Mouse (Mus musculus) hindbrain, embryonic 16.5 days (tissue): ENCODE data around the gene Stxbp5l. TPM values are rescaled to one million over a fixed set of nuclear protein-coding genes. Genes with fewer than 3 reads are reported as not detected.
A peak's percentile ranks its signal among the peaks of the same experiment; 100 is the strongest.
"Not testable (repeated sequence)": the region's sequence is repeated elsewhere in the genome, so short reads cannot be mapped to it uniquely, and the experiment has no call there.

ENCODE experiments used
- ATAC-seq: fragments of 200-750 bp; cut with Nextera tagmentation; 2 replicates; pipeline ENCODE4 v1.8.0; 2017; ENCODE audit warnings: moderate TSS enrichment, moderate library complexity
- H3K27ac ChIP-seq: fragments of 300-500 bp; sonication (generic); 2 replicates; pipeline ENCODE4 v1.5.1; 2014; ENCODE audit warnings: low read depth, mild to moderate bottlenecking, control low read depth, low read length, moderate library complexity
- H3K27me3 ChIP-seq: fragments of 300-500 bp; sonication (generic); replicated peaks from 2 replicates; pipeline ENCODE4 v1.6.1; 2014; ENCODE audit warnings: low read length; ENCODE audit not compliant: control insufficient read depth, insufficient read depth
- H3K36me3 ChIP-seq: fragments of 300-500 bp; sonication (generic); 2 replicates; pipeline ENCODE4 v1.6.1; 2014; ENCODE audit warnings: mild to moderate bottlenecking, low read length, moderate library complexity, mixed read lengths; ENCODE audit not compliant: control insufficient read depth, insufficient read depth
- H3K4me1 ChIP-seq: fragments of 300-500 bp; sonication (generic); 2 replicates; pipeline ENCODE4 v1.6.1; 2014; ENCODE audit warnings: low read depth, low read length; ENCODE audit not compliant: control insufficient read depth, insufficient read depth
- H3K4me2 ChIP-seq: fragments of 300-500 bp; sonication (generic); 2 replicates; pipeline ENCODE4 v1.6.1; 2014; ENCODE audit warnings: mild to moderate bottlenecking, low read length, control low read depth, moderate library complexity
- H3K4me3 ChIP-seq: fragments of 300-500 bp; sonication (generic); 2 replicates; pipeline ENCODE4 v1.5.1; 2014; ENCODE audit warnings: mild to moderate bottlenecking, low read length, control low read depth, moderate library complexity
- H3K9ac ChIP-seq: fragments of 300-500 bp; sonication (generic); 2 replicates; pipeline ENCODE4 v1.6.1; 2014; ENCODE audit warnings: low read depth, mild to moderate bottlenecking, control low read depth, low read length, moderate library complexity
- H3K9me3 ChIP-seq: fragments of 300-500 bp; sonication (generic); 2 replicates; pipeline ENCODE4 v1.6.1; 2014; ENCODE audit warnings: mild to moderate bottlenecking, low read length, moderate library complexity; ENCODE audit not compliant: control insufficient read depth
- WGBS: fragments of 180-500 bp; shearing (Covaris S2); extraction: QIAGEN DNeasy Blood & Tissue Kit; methylation state at CpG from one replicate; pipeline ENCODE4 v1.1.7; 2014; 5-methylcytosine and 5-hydroxymethylcytosine counted together
- polyA plus RNA-seq: library from polyadenylated mRNA; unstranded; fragments of >200 nt; fragmentation: Nextera tagmentation; extraction: Ambion mirVana; gene quantifications from 2 replicates; pipeline ENCODE4 v1.2.1, GENCODE M21; 2015

Stxbp5l gene
- polyA plus RNA-seq, 1 experiment from 2014 or later = 19.2 TPM

DNA sequence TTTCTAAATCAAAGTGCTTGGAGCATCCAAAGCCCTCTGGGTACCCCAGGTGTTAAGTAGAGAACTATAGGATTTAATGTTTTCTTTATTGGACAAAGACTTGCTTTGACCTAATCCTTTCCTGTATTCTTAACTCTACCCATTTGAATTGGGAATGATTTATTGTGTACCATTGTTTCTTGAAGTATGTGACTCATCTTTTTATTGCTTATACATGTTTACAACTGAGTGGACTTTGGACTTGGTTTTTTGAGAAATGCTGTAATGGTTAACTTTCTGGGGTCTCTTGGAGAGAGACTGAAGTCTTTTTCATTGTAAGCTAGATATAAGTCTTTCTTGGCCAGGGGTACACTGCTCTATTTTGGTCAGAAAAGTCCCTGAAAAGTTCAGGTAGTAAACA is 190.6 kb downstream of the Stxbp5l start:
- H3K9me3 ChIP-seq = no peaks in the 10 kb centered on the region
- H3K27ac ChIP-seq = no peak overlapping the region
- no peak overlapping the region for H3K4me3 ChIP-seq
- H3K36me3 ChIP-seq = no peaks in the 10 kb centered on the region
- H3K4me2 ChIP-seq = no peak overlapping the region
- ATAC-seq = no peak
- no peaks in the 10 kb centered on the region for H3K27me3 ChIP-seq
- H3K4me1 ChIP-seq = no peaks in the 10 kb centered on the region
- no peak overlapping the region for H3K9ac ChIP-seq

DNA sequence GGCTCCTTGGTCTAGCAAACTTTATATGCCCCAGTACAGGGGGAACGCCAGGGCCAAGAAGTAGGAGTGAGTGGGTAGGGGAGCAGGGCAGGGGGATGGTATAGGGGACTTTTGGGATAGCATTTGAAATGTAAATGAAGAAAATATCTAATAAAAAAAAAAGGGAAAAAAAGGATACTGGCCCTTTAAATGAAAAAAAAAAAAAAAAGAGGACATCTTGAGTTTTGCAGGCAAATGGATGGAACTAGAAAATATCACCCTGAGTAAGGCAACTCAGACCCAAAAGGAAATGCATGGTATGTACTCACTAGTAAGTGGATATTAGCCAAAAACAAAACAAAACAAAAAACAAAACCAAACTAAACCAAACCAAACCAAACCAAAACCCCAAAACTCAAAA is 259.6 kb downstream of the Stxbp5l start:
- not testable (repeated sequence) for H3K4me3 ChIP-seq, H3K27me3 ChIP-seq, ATAC-seq, H3K4me1 ChIP-seq, H3K4me2 ChIP-seq, H3K9me3 ChIP-seq, H3K27ac ChIP-seq, H3K9ac ChIP-seq, H3K36me3 ChIP-seq
- 100% methylated on average over 1 of the region's 1 CpGs for WGBS

DNA sequence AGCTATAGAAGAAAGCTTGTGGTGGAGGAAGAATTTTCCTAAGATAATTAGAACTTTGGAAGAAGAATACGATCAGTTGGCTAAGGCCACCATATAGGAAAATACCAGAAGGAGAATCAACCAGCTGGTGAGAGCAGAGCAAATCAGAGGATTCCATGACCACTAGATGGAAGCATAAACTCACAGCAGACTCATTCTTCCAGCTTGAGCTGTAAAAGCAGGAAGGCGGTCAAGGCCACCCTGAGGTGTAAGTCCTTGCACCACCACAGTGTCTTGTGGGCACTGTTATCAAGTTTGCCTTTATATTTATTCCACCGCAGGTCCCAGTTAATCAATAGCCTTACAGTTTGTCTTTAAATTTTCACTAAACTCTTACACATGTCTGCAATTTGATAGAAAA is 275.5 kb downstream of the Stxbp5l start:
- Histone ChIP-seq H3K4me1 (no peaks in the 10 kb centered on the region), H3K4me2 (no peak overlapping the region), H3K27me3 (no peaks in the 10 kb centered on the region), H3K27ac (no peak overlapping the region), H3K36me3 (no peaks in the 10 kb centered on the region), H3K4me3 (no peak overlapping the region), H3K9ac (no peak overlapping the region), H3K9me3 (no peaks in the 10 kb centered on the region)
- WGBS = 33% methylated on average over 3 of the region's 3 CpGs
- peak; percentile 96 for ATAC-seq

DNA sequence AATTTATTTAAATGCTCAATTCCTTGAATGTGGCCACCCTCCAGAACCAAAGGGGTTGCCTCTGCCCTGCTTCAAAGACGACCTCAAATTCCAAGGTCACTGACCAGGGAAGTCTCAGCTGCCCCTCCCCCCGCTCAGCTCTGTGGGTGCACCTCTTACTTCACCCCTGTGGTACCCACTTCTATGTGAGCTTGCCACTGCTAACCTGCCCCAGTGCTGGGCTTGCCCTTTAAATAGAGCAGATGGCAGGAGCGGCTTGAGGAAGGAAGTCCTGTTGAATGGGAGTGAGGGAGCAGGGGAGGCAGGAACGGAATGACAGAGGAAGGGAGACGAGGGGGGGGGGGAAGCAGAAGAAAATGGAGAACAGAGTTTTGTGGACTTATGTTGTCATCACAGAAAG is 276.0 kb downstream of the Stxbp5l start:
- peak; percentile 63; the same call in 1 of the 2 replicates for ATAC-seq

DNA sequence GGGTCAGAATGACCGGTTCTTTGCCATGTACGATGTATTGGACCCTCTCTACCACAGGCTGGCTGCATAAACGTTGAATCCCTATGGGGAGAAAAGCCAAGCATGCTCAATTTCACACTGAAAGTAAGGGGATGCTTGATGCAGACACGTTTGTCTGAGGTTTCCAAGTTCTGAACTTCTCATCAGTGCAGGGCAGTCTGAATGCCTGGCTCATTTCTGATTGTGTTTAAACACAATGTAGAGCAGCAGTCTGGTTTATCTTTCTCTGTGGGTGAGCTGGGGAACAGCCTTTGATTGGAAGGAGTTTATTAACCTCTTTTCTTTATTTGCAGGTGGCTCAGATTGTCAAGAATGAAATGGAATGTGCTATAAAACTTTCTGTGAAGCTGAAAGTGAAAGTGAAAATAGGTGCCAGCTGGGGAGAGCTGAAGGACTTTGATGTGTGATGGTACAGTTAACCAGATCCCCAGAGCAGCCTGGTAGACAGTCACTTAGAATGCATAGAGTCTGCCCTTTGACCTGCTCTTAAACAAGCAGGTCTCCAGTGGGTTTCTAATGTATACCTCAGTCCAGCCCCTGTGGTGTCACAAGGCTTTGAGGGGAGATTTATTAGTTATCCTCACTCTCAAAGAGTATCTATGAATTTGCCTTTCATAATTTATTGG is 290.5 kb downstream of the Stxbp5l start:
- no peak overlapping the region for H3K9ac ChIP-seq
- H3K4me3 ChIP-seq = no peak overlapping the region
- H3K9me3 ChIP-seq = peaks cover 1% of the 10 kb centered on the region; the same call in 1 of the 2 replicates
- ATAC-seq = no peak
- H3K4me2 ChIP-seq = no peak overlapping the region
- H3K4me1 ChIP-seq = no peaks in the 10 kb centered on the region
- H3K27ac ChIP-seq = no peak overlapping the region
- H3K27me3 ChIP-seq = no peaks in the 10 kb centered on the region
- WGBS = 65% methylated on average over 4 of the region's 4 CpGs
- peaks cover 4% of the 10 kb centered on the region; the same call in 1 of the 2 replicates for H3K36me3 ChIP-seq

More for the DNA sequence above, 276.0 kb downstream of the Stxbp5l start:
- H3K9me3 ChIP-seq = no peaks in the 10 kb centered on the region
- H3K4me3 ChIP-seq = no peak overlapping the region
- H3K4me2 ChIP-seq = no peak overlapping the region
- WGBS = 35% methylated on average over 5 of the region's 5 CpGs
- no peaks in the 10 kb centered on the region for H3K36me3 ChIP-seq
- H3K4me1 ChIP-seq = no peaks in the 10 kb centered on the region
- H3K27ac ChIP-seq = no peak overlapping the region
- no peaks in the 10 kb centered on the region for H3K27me3 ChIP-seq
- H3K9ac ChIP-seq = no peak overlapping the region; the same call in 1 of the 2 replicates

DNA sequence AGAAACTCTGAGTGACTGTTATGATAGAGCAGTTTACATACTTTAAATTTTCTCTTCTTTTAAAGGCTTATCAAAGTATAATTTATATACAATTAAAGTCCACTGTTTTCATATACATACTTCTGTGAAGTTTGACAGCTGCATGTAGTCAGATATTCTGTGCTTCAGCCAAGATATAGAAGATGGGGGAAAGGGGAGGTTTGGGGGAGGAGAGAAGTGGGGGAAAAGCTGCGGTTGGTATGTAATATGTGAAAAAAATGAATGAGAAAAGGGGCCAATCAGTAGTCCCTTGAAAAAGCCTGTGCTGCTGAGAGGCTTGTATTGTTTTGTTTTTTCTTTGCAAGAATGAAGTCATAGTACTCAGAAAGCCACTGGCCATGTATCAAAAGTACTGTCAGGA is 295.1 kb downstream of the Stxbp5l start:
- Histone ChIP-seq H3K27ac (no peak overlapping the region), H3K9ac (no peak overlapping the region), H3K27me3 (no peaks in the 10 kb centered on the region), H3K4me3 (no peak overlapping the region), H3K9me3 (no peaks in the 10 kb centered on the region), H3K4me2 (no peak overlapping the region), H3K4me1 (no peaks in the 10 kb centered on the region), H3K36me3 (peaks cover 2% of the 10 kb centered on the region; the same call in 1 of the 2 replicates)
- no peak for ATAC-seq
- WGBS = 87% methylated on average over 1 of the region's 1 CpGs

DNA sequence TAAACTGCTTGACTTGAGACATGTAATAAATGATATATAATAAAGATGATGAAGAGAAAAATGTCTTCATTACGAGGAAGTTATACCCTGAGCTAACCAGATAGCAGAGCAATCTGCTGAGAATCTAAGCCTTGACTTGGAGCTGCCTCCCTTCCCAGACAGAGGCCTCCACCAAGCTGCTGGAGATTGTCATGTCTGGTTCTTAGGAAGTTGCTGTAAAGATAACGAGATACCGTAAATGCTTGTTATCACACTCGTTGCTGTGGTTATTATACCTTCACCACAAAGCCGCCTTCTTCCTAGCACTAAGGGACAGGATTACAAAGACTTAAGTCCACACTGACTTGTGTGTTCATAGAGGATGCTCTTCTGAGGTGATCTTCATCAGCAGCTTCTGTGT is 312.4 kb downstream of the Stxbp5l start:
- H3K27me3 ChIP-seq = no peaks in the 10 kb centered on the region
- no peak overlapping the region for H3K4me2 ChIP-seq
- H3K9ac ChIP-seq = no peak overlapping the region
- ATAC-seq = no peak
- H3K27ac ChIP-seq = no peak overlapping the region
- H3K4me1 ChIP-seq = no peaks in the 10 kb centered on the region
- WGBS = 96% methylated on average over 5 of the region's 5 CpGs
- no peaks in the 10 kb centered on the region for H3K36me3 ChIP-seq
- no peak overlapping the region for H3K4me3 ChIP-seq
- H3K9me3 ChIP-seq = no peaks in the 10 kb centered on the region

Other genes with a start within 250 kb of the Stxbp5l start
- gene Gtf2e1, start 154.8 kb upstream of the Stxbp5l start, polyA plus RNA-seq = 28.4 and 31.7 TPM in 2 replicates
- gene Rabl3, start 154.9 kb upstream of the Stxbp5l start, polyA plus RNA-seq = 17.3 and 17.5 TPM in 2 replicates
- 0.26 TPM in 1 of 2 replicates, not detected in the other for gene Hgd, start 195.2 kb upstream of the Stxbp5l start, polyA plus RNA-seq